Mouse (Mus musculus) spleen, adult 2 months (tissue): Measurements from ENCODE around the gene Ptpn9.
A peak's percentile ranks its signal among the peaks of the same experiment; 100 is the strongest.

Source experiments
- CTCF ChIP-seq: fragments of 200-500 bp; IDR thresholded peaks from 2 replicates; pipeline ENCODE4 v1.5.1; 2011; ENCODE audit warnings: mild to moderate bottlenecking, inconsistent platforms; ENCODE audit not compliant: insufficient read depth, insufficient read length, insufficient replicate concordance; ENCODE audit errors: extremely low read depth
- POLR2A ChIP-seq: fragments of 200-500 bp; IDR thresholded peaks from 2 replicates; pipeline ENCODE4 v1.6.1; 2011; ENCODE audit warnings: low read depth, low read length, inconsistent platforms

DNA sequence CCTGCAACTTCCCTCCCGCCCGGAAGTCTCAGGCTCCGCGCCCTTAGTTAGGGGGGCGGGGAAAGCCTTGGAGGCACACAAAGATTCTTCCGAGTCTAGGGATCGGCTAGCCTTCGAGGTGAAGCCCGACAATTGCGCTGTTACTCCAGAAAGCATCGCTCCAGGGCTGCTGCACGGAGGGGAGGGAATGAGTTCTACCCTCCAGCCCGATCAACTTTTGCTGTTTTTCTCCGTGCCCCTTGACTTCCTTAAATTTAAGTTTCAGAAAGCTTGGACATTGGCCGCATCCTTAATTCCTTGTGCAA is 79.0 kb downstream of the Ptpn9 start:
- TF ChIP-seq POLR2A: peak; percentile 52
- no peak for TF ChIP-seq CTCF
